ENCODE assay signal across 20 mouse cellular contexts in the genomic region with DNA sequence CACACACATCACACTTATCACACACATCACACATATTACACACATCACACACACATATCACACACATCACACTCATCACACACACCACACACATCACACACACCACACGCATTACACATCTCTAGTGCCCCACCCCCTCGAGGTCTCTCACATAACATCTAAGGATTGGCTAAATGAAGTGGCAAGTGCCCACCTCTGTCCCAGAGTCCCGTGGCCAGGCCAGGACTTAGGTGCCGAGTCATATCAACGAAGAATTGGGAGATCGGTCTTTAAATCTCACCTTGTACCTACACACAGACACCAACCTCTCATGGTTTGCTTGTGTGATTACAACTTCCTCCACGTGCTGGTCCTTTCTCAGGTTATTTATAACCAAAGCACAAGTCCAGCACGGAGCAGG.
DNase-seq lines count a peak whose midpoint lies in the region; ATAC-seq lines count a peak whose summit lies in the region.
"Had no signal": no experiment of that assay in that cellular context is flagged by ENCODE, and none has a peak within 500 bp of the region (broad histone marks: within the 10 kb centered on the region; RNA-seq: fewer than 3 reads in every experiment).

No protein-coding gene starts in this region.

- 83% methylated on average over 8 of the region's 8 CpGs for WGBS in heart, embryonic 10.5 days
- 77% methylated on average over 8 of the region's 8 CpGs for WGBS in heart, embryonic 11.5 days (ENCODE audit: insufficient replicate concordance)
- 90% methylated on average over 8 of the region's 8 CpGs for WGBS in limb, embryonic 10.5 days

- H3K9ac ChIP-seq in heart, embryonic 11.5 days (ENCODE audit: low read depth, low read length) = no peak overlapping the region
- H3K9ac ChIP-seq: embryonic facial prominence, embryonic 12.5 days; forebrain, embryonic 13.5 days; forebrain, embryonic 15.5 days had no signal

- H3K27me3 ChIP-seq in heart, embryonic 10.5 days (ENCODE audit: insufficient read depth, poor library complexity, severe bottlenecking) = peaks cover 34% of the 10 kb centered on the region
- no peaks in the 10 kb centered on the region for H3K27me3 ChIP-seq in heart, embryonic 11.5 days (ENCODE audit: control insufficient read depth, insufficient read depth, low read length)
- peaks cover 43% of the 10 kb centered on the region for H3K27me3 ChIP-seq in limb, embryonic 10.5 days (ENCODE audit: low read depth, poor library complexity, severe bottlenecking)

- H3K27ac ChIP-seq in heart, embryonic 10.5 days = no peak overlapping the region
- no peak overlapping the region for H3K27ac ChIP-seq in heart, embryonic 11.5 days (ENCODE audit: low read depth, low read length)
- no peak overlapping the region for H3K27ac ChIP-seq in limb, embryonic 10.5 days
- H3K27ac ChIP-seq: embryonic facial prominence, embryonic 10.5 days; embryonic facial prominence, embryonic 12.5 days; forebrain, embryonic 13.5 days; forebrain, embryonic 15.5 days had no signal

- H3K4me2 ChIP-seq in heart, embryonic 11.5 days = no peak overlapping the region
- H3K4me2 ChIP-seq: embryonic facial prominence, embryonic 12.5 days; forebrain, embryonic 13.5 days; forebrain, embryonic 15.5 days had no signal

- no peaks in the 10 kb centered on the region for H3K4me1 ChIP-seq in heart, embryonic 10.5 days
- H3K4me1 ChIP-seq in heart, embryonic 11.5 days (ENCODE audit: control insufficient read depth, insufficient read depth, low read length) = no peaks in the 10 kb centered on the region
- H3K4me1 ChIP-seq in limb, embryonic 10.5 days = no peaks in the 10 kb centered on the region
- H3K4me1 ChIP-seq: embryonic facial prominence, embryonic 12.5 days; forebrain, embryonic 15.5 days had no signal

- DNase-seq in heart, embryonic 10.5 days (ENCODE audit: low spot score) = peak; percentile 57
- peak; percentile 31 for DNase-seq in testis, postnatal 10 days (ENCODE audit: low spot score)
- DNase-seq in testis, postnatal 14 days (ENCODE audit: low spot score) = no peak
- peak; percentile 22 for DNase-seq in limb, embryonic 10.5 days (ENCODE audit: low spot score)
- no peak for DNase-seq in left cerebral cortex, adult 11 months (ENCODE audit: low spot score)
- DNase-seq: adrenal gland, adult 8-10 months; adrenal gland, postnatal 14 days; adrenal gland, postnatal 36 days; cerebellum, adult 11-12 months; cerebellum, adult 2 months; cerebellum, adult 9-10 months; cerebellum, postnatal 10 days; cerebellum, postnatal 25 days had no signal

- no peak for ATAC-seq in heart, embryonic 11.5 days (replicated peaks; ENCODE audit: insufficient number of reproducible peaks, low FRiP score, low TSS enrichment)
- ATAC-seq: activated CD4-positive, CD25-positive, alpha-beta regulatory T cell, adult 4 months; forebrain, embryonic 13.5 days; forebrain, embryonic 15.5 days; Patski had no signal

- H3K9me3 ChIP-seq in heart, embryonic 10.5 days = no peaks in the 10 kb centered on the region
- H3K9me3 ChIP-seq in heart, embryonic 11.5 days (replicated peaks; ENCODE audit: control insufficient read depth, low read length) = no peaks in the 10 kb centered on the region
- no peaks in the 10 kb centered on the region for H3K9me3 ChIP-seq in limb, embryonic 10.5 days (replicated peaks)
- H3K9me3 ChIP-seq: embryonic facial prominence, embryonic 10.5 days; embryonic facial prominence, embryonic 12.5 days; forebrain, embryonic 13.5 days; forebrain, embryonic 15.5 days had no signal

- no peaks in the 10 kb centered on the region for H3K36me3 ChIP-seq in heart, embryonic 10.5 days
- H3K36me3 ChIP-seq in heart, embryonic 11.5 days (ENCODE audit: control insufficient read depth, insufficient read depth, low read length) = no peaks in the 10 kb centered on the region
- H3K36me3 ChIP-seq in limb, embryonic 10.5 days = no peaks in the 10 kb centered on the region
- H3K36me3 ChIP-seq: embryonic facial prominence, embryonic 10.5 days; embryonic facial prominence, embryonic 12.5 days; forebrain, embryonic 15.5 days had no signal

- no peak overlapping the region for H3K4me3 ChIP-seq in heart, embryonic 10.5 days
- H3K4me3 ChIP-seq in heart, embryonic 11.5 days (ENCODE audit: low read depth, low read length) = no peak overlapping the region
- H3K4me3 ChIP-seq in limb, embryonic 10.5 days = no peak overlapping the region
- H3K4me3 ChIP-seq: embryonic facial prominence, embryonic 10.5 days; embryonic facial prominence, embryonic 12.5 days; forebrain, embryonic 13.5 days; forebrain, embryonic 15.5 days had no signal

Comparison
In these comparisons a context has a peak if more than half of its experiments do, and no peak if none do; other contexts are left out.
1. DNase-seq: peak in heart, embryonic 10.5 days (single experiment), testis, postnatal 10 days (single experiment) and limb, embryonic 10.5 days (single experiment); none in testis, postnatal 14 days (single experiment) and left cerebral cortex, adult 11 months (single experiment).